Mouse (Mus musculus) layer of hippocampus, adult 2 months (tissue): ENCODE results near the gene Gm10518. TPM values are rescaled to one million over a fixed set of nuclear protein-coding genes. Genes with fewer than 3 reads are reported as not detected.

Experiments
- DNase-seq, 2 experiments: peaks; one replicate each; pipeline ENCODE4 v3.0.0; 2022; ENCODE audit warnings: low spot score in 2 of 2
- H3K27ac ChIP-seq: fragments of 200-600 bp; 2 replicates; pipeline ENCODE4 v1.8.1; 2022
- H3K4me3 ChIP-seq: fragments of 200-600 bp; 2 replicates; pipeline ENCODE4 v1.8.1; 2022; ENCODE audit warnings: mild to moderate bottlenecking
- CTCF ChIP-seq: fragments of 200-600 bp; conservative IDR thresholded peaks from 2 replicates; pipeline ENCODE4 v1.8.1; 2022; ENCODE audit warnings: antibody characterized with exemption, mild to moderate bottlenecking, moderate library complexity
- long read RNA-seq, 2 experiments: library from polyadenylated mRNA; stranded (forward); transcript quantifications; one replicate each; pipeline ENCODE4 v2.0.0; 2021; ENCODE audit warnings: borderline mapping rate in 2 of 2
- total RNA-seq, 2 experiments: library from RNA; stranded (reverse); gene quantifications; 2 replicates each; pipeline ENCODE4 v1.2.3; 2021

The Gm10518 gene
- not detected for total RNA-seq
- long read RNA-seq, experiment 1, result 0 reads
- long read RNA-seq, experiment 2, result 0 reads

- DNase-seq, result peak; percentile 13 to 34
- H3K27ac ChIP-seq, result peak within 1 kb of the TSS; percentile 97
- TF ChIP-seq CTCF, result no peak
- H3K4me3 ChIP-seq, result peak within 1 kb of the TSS; percentile 90
These were observed at the start of gene Gm10518 for GRCm38 (mm10) chr1:179802610-179803512. Gm10518 (plus strand) TSS chr1:179803376.

- Histone ChIP-seq H3K27ac (no peak overlapping the region), H3K4me3 (no peak overlapping the region)
- TF ChIP-seq CTCF, result no peak
- no peak for DNase-seq
These were observed 46.7 kb upstream of the Gm10518 start for GRCm38 (mm10) chr1:179756477-179756876.

DNA sequence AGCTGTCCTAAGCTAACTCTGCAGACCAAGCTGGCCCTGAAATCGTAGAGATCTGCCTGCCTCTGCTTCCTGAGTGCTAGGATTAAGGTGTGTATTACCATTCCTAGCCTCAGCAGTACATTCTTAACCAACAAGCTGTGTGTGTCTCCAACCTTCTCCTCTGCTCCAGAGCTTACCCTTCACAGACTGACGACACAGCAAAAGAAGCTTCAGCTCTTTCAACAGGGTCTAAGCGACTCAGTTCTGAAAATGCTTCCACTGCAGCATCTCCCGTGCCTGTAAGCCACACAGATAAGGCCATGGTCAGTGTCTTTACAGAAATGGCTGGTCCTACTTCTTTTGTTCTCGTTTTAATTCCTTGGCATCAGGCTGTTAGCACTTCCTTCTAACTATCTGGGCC, 43.1 kb upstream of the Gm10518 start:
- TF ChIP-seq CTCF, result no peak
- no peak for DNase-seq
- Histone ChIP-seq H3K4me3 (no peak overlapping the region), H3K27ac (no peak overlapping the region)

DNA sequence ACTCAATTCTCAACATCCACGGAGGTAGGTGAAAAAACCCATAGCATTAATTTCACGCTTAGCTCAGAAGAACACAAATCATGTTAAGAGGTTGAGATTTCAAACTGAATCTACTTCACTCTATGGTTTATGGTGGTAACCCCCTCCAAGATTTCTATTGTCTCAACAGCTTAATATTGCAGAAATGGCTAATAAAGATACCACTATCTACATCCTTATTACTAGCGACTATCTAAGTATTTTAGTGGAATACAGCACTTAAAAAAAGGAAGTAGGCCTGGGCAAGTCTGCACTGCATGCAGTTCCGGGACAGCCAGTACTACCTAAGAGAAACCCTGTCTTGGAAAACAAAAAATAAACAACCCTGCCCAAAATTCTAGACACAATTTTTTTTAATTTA, 42.6 kb upstream of the Gm10518 start:
- TF ChIP-seq CTCF, result no peak
- DNase-seq, result no peak
- Histone ChIP-seq H3K27ac (no peak overlapping the region), H3K4me3 (no peak overlapping the region)

DNA sequence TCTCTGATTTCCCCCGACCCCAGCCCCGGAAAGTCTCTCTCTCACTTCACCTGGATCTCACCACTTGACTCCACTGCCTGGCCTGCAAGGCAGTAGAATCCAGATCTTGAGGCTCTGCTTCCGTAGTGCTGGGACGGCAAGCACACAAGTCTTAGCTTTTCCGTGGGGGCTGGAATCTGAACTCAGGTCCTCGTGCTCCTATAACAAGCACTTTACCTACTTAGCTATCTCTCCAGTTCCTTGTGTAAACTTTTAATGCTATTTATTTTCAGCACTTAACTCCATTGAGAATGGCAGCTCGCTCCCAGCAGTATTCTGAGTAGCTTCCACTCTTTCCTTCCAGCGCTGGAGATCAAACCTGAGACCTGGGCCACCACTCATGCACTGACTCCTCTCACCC, 26.3 kb upstream of the Gm10518 start:
- Histone ChIP-seq H3K4me3 (no peak overlapping the region), H3K27ac (no peak overlapping the region)
- no peak for DNase-seq
- TF ChIP-seq CTCF, result no peak

DNA sequence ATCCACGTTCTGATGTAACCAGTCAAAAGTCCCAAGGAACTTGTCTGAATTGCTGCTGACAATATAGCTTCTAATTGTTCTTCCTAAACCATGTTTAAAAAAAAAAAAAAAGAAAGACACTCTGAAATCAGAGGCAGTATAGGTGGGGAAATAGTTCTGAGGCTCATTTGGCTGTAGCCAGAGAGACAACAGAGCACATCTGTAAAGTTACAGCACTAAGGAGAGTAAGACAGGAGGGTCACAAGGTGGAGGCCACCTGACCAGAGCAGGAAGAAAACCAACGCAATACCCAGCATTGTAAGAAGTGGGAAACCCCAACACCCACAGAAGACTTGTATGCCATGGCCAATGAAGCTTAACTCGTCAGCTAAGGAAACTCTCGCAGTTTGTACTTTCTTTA, 19.1 kb upstream of the Gm10518 start:
- DNase-seq, result no peak
- TF ChIP-seq CTCF, result no peak
- no peak overlapping the region for H3K27ac ChIP-seq
- no peak overlapping the region for H3K4me3 ChIP-seq

DNA sequence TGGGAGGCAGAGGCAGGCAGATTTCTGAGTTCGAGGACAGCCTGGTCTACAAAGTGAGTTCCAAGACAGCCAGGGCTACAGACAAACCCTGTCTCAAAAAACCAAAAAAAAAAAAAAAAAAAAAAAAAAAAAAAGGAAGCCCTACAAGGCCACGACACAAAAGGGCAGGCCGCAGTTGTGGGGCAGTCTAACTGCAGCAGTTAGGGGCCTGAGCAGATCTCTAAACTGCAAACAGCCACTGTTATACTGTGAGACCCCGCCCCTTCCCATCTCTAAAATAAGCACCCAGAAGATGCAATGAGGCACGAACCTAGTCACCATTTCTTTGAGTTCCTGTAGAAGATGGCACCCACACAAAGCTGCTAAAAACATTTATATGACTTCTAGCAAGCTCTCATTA, 17.7 kb upstream of the Gm10518 start:
- DNase-seq, result no peak
- no peak overlapping the region for H3K27ac ChIP-seq
- TF ChIP-seq CTCF, result no peak

GRCm38 (mm10) chr1:179787281-179787680, 15.9 kb upstream of the Gm10518 start:
- TF ChIP-seq CTCF, result no peak
- H3K27ac ChIP-seq, result no peak overlapping the region

More for the DNA sequence above, 17.7 kb upstream of the Gm10518 start:
- no peak overlapping the region for H3K4me3 ChIP-seq

DNA sequence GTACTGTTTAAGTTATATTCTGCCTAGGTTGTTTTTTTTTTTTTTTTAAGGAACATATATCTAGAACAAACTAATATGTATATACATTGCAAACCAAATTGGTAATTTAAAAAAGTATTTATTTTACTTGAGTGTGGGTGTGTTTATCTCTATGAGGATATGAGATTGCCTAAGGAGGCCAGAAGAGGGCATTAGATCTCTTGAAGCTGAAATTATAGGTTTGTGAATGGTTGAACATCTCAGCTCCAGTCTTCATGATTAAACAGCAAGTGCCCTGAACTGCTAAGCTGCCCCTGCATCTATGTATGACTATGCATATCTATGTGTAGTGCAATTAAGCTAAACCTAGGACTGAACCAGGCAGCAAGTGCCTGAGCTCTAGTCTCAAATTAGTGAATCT, 4.4 kb upstream of the Gm10518 start:
- peak; percentile 49 for TF ChIP-seq CTCF
- no peak overlapping the region for H3K27ac ChIP-seq
- H3K4me3 ChIP-seq, result no peak overlapping the region
- no peak for DNase-seq

More at GRCm38 (mm10) chr1:179787281-179787680, 15.9 kb upstream of the Gm10518 start:
- no peak for DNase-seq
- no peak overlapping the region for H3K4me3 ChIP-seq

DNA sequence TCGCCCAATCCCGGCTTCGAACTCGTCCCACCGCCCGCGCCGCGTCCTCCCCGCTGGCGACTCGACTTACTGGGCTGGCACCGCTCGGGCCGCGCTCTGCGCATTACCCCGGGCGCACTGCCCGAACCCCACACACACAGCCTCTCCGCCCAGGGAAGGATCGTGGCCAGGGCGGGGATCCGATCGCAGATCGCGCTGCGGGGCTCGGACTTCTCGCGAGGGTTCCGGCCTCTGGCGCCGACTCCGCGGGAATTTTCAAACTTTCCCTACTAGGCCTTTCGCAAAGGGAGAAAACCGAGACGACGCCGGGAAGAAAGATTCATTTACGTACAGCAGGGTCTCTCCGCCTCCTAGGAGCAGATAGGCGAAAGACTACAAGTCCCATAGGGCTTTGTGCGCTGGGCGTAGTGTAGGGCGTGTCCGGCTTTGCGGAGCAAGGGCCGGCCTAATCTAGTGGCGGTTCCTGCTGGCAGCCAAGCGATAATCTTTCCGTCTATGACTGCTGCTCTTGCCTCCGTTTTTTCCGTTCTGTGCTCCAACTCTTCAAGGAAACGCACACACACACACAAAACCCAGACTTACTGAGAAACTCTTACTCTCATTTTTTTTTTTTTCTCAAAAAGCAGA, 450 bp downstream of the Gm10518 start, which contains the start of gene Ahctf1:
Gene Ahctf1 (minus strand): TSS at position 168 of the 627 bp plus-strand sequence.
- DNase-seq, result peak; percentile 98 to 99
- Histone ChIP-seq H3K4me3 (peak within 1 kb of the TSS; percentile 90), H3K27ac (peak within 1 kb of the TSS; percentile 97)
- peak; percentile 52 for TF ChIP-seq CTCF

DNA sequence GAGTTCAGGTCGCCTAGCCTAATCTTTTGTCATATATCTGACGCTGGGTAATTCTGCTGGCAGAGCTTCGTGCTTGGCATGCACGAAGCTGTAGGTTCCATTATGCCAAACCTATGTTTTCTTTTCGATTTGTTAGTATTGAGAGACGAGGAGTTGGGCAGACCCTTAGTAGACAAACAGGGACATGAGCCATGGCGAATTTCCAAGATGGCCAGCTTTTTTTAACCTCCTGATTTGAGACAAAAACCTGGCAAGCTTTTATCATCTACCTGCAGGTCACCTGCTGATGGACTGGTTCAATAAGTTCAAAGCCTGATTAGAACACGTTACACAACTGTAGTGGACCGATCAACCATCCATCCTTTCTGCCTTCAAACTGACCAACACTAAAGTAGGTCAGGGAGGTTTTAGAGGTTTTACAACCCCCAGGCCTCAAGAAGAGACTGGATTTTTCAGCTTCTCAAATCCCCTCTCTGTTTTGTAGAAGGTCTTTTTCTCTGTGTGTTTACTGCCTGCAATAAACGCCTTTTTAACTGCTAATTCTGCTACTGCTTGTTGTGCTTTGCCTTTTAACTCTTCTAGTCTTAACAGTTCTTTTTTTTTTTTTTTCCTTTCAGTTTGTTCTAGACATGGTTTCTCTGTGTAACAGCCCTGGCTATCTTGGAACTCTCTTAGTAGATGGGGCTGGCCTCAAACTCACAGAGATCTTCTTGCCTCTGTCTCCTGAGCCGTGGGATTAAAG, 1.1 kb downstream of the Gm10518 start:
- TF ChIP-seq CTCF, result no peak
- DNase-seq, result peak; percentile 8 to 13
- Histone ChIP-seq H3K4me3 (peak overlapping the region; percentile 90), H3K27ac (peak overlapping the region; percentile 85)

DNA sequence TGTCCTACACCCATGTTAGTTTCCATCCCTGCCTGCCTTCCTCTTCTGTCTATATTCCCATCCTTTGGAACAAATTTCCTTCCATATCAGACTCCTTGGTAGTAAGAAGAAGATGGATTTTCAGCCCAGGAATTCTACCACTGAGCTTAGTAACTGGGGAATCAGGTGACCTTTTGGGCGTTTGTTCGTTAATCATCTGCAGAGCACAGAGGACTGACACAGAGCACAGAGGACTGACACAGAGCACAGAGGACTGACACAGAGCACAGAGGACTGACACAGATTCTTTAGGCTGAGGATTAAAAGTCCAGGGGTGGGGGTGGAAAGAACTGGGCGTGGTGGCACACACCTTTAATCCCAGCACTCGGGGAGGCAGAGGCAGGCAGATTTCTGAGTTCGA, 2.6 kb downstream of the Gm10518 start:
- no peak overlapping the region for H3K4me3 ChIP-seq
- DNase-seq, result no peak

DNA sequence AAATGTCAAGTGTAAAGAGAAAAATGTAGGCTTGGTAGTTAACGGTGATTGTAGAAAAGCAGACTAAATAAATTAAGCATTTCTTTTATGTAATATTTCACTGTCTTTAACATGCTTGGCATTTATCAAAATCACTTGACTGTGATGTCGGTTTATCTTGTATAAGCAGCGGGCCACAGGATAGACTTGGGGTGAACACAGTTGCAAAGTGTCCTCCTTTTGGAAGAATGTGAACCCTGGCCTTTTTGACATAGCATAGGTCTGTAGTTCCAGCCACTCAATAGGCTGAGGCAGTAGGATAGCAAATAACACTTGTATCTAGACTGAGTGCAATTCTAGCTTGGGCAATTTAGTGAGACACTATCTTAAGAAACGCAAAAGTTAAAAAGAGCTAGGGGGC, 4.3 kb downstream of the Gm10518 start:
- no peak for DNase-seq
- Histone ChIP-seq H3K27ac (no peak overlapping the region), H3K4me3 (no peak overlapping the region)
- no peak for TF ChIP-seq CTCF

More for the DNA sequence above, 2.6 kb downstream of the Gm10518 start:
- no peak overlapping the region for H3K27ac ChIP-seq
- no peak for TF ChIP-seq CTCF
